Mouse (Mus musculus) megakaryocyte-erythroid progenitor cell, adult 5 weeks (primary cell): ENCODE results near the gene Churc1. TPM values are rescaled to one million over a fixed set of nuclear protein-coding genes. Genes with fewer than 3 reads are reported as not detected.

ENCODE experiments used
- polyA plus RNA-seq: library from polyadenylated mRNA; stranded (reverse); fragments of >175 nt; gene quantifications from 2 replicates; pipeline ENCODE4 v1.2.3, GENCODE M21; 2012

The Churc1 gene
- polyA plus RNA-seq = 5.5 and 5.8 TPM in 2 replicates

DNA sequence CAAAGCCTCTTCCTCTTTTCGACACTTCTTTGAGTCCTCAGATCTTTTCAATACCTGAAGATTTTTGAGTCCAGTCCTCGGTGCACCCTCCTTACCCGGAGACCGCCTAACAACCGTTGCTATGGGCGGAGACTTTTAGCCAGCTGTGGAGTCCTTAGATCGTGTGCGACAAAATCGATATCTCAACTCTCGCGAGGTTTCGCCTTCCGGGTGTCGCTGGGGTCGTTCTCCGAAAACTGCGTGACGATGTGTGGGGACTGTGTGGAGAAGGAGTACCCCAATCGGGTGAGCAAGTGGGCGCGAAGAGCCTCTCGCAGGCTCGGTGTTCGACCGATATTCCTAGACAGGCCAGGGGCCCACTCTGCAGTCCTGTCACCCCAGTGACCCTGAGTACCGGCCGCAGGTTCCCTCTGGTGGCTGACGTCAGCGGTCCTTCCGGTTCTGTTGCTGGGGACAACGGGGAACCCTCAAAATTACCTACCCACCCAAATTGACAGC, at the start of gene Churc1, which contains the start of gene Fntb:
Churc1 (plus strand) TSS at position 185 of the 498 bp plus-strand sequence.
Fntb (plus strand) TSS at position 236 of the 498 bp plus-strand sequence.

GRCm38 (mm10) chr12:76795350-76795749, 30.0 kb downstream of the Churc1 start, which contains the start of gene Gpx2:
Gpx2 (minus strand) TSS chr12:76795554.

DNA sequence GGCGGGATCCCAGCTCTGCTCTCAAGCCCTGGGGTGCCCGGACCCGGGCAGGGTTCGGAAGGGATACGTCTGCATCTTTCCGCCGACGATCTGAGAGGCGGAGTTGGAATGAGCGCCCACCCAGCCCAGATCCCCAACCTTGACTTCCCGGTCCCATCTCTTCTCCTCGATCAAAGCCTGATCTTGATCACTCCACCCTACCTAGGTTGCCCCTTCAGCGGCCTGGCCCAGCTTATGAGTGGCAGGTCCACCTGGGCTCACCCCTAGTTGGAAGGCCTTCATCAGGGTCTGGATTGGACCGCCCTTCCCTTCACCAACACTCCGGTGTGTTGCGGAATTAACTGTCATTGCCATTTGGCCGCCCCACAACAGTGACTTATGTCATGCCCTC, 57.3 kb downstream of the Churc1 start, which contains the start of gene Rab15:
Rab15 (minus strand) TSS at position 258 of the 391 bp plus-strand sequence.

Other genes with a start within 250 kb of the Churc1 start
- gene Plekhg3, start 234.6 kb upstream of the Churc1 start, polyA plus RNA-seq = 12.8 and 16.0 TPM in 2 replicates
- gene Sptb, start 55.0 kb upstream of the Churc1 start, polyA plus RNA-seq = 11.5 and 12.9 TPM in 2 replicates
- gene Fntb, start 51 bp downstream of the Churc1 start, polyA plus RNA-seq = 17.4 and 18.3 TPM in 2 replicates
- gene Gpx2, start 30.0 kb downstream of the Churc1 start, polyA plus RNA-seq = not detected in 2 replicates
- gene Rab15, start 57.4 kb downstream of the Churc1 start, polyA plus RNA-seq = 0.05 and 0.17 TPM in 2 replicates
- 91.7 and 101 TPM in 2 replicates for gene Max, start 196.7 kb downstream of the Churc1 start, polyA plus RNA-seq